Mouse (Mus musculus) cerebellum, adult (tissue): Measurements from ENCODE around the gene Gimap1.

Experiments
- ATAC-seq: cut with Nextera tagmentation; 2 replicates; pipeline ENCODE4 v1.9.2; 2017; ENCODE audit warnings: mild to moderate bottlenecking, moderate library complexity, mixed read lengths; ENCODE audit not compliant: insufficient number of reproducible peaks, low FRiP score, low TSS enrichment

Gimap1 gene

DNA sequence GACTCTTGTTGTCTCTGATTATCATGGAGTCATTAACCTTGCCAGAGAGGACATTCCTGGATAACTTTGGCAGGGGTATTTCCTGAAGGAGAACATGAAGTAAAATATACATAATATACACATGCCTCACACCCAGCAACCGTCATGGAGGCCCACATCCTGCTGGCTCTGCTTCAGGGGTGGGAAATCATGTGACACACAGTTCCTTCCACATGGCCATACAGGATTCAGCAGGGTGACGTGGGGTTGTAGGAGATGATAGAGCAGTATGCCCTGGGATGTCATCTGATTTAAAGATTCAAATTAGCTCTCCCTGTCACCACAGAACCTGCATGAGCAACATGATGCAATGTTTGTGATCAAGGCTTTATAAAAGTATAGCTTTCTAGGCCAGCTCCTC lies 49.0 kb downstream of the Gimap1 start:
- ATAC-seq = no peak
